Mouse (Mus musculus) heart, adult 2 months (tissue): ENCODE measurements around the gene Cd19.

Experiments used
- CTCF ChIP-seq: fragments of 200-600 bp; IDR thresholded peaks from 2 replicates; pipeline ENCODE4 v1.8.1; 2022; ENCODE audit warnings: antibody characterized with exemption, mild to moderate bottlenecking, moderate library complexity
- EP300 ChIP-seq: fragments of 200-500 bp; IDR thresholded peaks from 2 replicates; pipeline ENCODE4 v1.6.1; 2011; ENCODE audit warnings: low read depth, low read length, control low read depth; ENCODE audit not compliant: insufficient read depth

GRCm38 (mm10) chr7:126363038-126363437 lies 51.7 kb downstream of the Cd19 start:
- TF ChIP-seq CTCF (no peak), EP300 (no peak)
